Mouse (Mus musculus): Measurements from ENCODE around the gene Stk4. TPM values are rescaled to one million over a fixed set of nuclear protein-coding genes. Genes with fewer than 3 reads are reported as not detected.
"Not testable (repeated sequence)": the region's sequence is repeated elsewhere in the genome, so short reads cannot be mapped to it uniquely, and the experiment has no call there.

The Stk4 gene
- total RNA-seq (2021) = 10 to 100 TPM; 20.4 to 22.1 TPM

DNA sequence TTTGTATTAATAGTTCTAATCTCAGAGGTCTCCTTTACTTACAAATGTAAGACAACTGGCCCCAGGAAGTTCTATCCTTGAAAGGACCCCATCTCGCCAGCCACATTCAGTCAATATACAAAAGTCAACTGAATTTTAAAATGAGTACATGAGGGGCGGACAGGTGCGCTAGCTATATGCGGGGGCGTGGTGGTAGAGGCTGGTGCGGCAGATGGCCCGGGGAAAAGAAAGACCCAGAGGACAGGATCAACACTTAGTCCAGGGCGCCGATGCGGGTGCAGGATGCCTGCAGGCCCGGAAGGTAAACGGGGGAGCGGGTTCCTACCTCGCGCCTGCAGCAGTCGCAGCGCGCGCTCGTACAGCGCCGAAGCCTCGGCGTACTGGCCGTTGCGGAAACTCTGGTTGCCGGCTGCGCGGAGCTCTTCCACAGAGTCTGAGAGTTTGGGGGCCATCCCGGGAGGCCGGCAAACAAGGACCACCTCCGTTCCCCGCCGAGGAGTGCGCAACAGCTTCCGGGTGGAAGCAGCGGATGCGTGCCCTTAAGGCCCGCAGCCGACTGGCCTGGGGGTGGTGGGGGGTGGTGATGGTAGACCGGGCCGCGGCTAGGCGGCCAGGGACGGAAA is at the start of gene Stk4:
TSS of gene Stk4 (plus strand) at position 181 of the 623 bp plus-strand sequence.
- no peak for DNase-seq

DNA sequence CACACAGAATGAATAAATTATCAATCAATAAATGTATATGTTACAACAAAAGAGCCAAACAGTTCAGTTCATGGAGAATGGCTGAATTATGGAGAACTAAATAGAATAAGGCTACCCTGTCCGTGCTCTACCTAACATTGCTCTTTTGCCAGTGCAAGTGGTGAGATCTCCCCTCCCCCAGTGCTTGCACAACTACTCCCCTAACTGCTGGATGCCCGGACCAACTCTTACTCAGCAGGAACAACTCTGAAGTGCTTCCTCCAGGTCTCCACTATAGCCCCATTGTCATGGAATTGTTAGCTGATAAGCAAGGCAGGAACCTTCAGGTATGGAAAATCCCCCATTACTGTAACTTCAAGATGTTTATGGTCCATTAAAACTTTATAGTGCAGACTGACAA is 48.0 kb upstream of the Stk4 start:
- DNase-seq = no peak

DNA sequence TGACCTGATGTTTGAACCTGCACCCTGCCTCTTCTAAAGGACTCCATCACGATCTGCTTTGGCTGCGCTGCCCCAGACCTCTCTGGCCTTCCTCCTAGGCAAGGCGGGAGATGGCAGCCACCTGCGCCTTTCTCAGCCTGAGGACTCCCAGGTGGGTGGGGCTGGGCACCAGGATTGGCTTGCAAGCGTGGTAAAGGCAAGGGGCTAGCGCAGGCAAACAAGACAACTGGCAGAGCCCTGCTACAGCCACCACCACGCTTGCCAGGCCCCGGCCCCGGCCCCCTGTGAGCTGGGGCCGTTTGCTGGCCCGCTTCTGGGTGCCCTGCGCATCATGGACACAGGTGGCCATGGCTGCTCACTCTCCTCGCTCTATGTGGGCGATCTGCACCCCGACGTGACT is 45.0 kb upstream of the Stk4 start, which contains the start of gene Pabpc1l:
TSS of gene Pabpc1l (plus strand) at position 301 of the 400 bp plus-strand sequence.
- no peak for DNase-seq

- no peak for DNase-seq
Observed at GRCm38 (mm10) chr2:164031147-164031546, 39.0 kb upstream of the Stk4 start.

DNA sequence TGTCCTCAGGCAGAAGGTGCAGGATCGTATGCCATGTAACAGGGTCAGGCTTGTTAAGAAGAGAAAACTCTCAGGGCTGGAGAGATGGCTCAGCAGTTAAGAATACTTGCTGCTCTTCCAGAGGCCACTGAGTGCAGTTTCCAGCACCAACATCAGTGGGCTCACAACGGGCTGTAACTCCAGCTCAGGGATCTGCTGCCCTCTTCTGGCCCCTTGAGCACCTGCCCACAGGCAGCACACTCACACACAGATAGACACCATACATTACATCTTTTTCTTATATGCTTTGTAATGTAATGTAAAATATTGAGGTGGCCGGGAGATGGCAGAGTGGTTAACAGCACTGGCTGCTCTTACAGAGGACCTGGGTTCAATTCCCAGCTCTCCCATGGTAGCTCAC is 37.1 kb upstream of the Stk4 start:
- DNase-seq = no peak

DNA sequence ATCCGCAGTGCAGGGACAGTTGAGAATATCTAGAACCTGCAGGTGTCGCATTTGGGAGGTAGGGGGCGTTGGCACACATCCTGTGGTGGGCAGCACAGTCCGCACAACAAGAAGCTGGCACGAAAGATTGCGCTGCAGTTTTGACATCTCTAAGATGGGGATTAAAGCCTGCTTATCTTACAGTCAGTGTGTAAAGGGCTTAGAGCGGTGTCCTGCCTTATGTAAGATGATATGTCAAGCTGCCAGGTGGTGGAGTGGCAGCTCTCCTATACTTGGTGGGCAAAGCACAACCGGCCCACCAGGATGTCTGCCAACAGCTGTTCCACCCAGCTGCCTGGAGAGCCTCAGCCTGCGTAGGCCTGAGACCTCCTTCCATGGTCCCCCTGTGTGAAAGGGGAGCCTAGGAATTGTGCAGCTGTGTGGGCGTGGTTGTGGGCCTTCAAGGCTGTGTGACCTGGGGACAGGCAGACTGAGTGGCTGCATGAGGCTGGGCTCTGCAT is 33.6 kb upstream of the Stk4 start:
- no peak for DNase-seq

- DNase-seq = no peak
Observed at GRCm38 (mm10) chr2:164038407-164039028, 31.6 kb upstream of the Stk4 start.

DNA sequence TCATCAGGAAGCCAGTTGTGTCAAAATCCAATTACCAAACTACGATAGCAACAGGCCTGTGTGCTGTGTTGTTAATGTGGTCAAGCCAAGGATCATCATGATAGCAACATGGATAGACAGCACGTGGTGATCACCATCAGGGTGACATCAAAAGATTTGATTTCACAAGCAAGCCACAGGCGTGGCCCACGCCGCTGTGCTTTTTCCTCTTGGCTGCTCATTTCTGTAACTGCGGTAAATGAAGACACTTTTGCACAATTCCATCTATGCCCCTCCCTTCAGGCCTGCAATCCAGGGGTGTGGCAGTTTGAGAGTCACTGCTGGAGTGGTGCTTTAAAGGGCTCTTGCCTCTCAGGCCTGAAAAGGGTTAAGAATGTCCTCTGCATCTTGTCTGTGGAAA is 29.2 kb upstream of the Stk4 start:
- DNase-seq = no peak

- no peak for DNase-seq
Observed at GRCm38 (mm10) chr2:164041523-164041922, 28.6 kb upstream of the Stk4 start.

DNA sequence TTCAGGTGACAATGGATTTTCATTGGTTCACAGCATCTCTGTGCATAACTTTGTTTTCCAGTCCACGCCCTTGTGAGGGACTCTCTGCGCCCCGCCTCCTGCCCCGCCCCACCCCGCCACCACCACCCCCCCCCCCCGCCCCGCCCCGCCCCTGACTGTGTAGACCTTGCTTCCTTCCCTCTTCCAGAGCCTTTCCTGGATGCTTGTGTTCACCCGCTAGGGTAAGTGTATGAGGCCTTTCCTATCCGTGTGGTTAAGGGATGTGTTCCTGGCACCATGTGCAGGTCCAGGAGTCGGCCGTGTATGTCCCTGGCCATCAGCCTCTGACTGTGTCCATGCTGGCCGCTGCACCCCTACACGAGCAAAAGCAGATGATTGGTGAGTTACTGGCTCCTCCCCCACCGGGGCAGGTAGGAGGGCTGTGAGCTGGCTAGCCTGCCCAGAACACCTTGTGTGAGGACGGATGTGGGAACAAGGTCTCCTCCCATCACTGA is 22.9 kb upstream of the Stk4 start:
- DNase-seq = no peak

- peak; percentile 80 for DNase-seq
Observed at GRCm38 (mm10) chr2:164053767-164054166, 16.4 kb upstream of the Stk4 start.

DNA sequence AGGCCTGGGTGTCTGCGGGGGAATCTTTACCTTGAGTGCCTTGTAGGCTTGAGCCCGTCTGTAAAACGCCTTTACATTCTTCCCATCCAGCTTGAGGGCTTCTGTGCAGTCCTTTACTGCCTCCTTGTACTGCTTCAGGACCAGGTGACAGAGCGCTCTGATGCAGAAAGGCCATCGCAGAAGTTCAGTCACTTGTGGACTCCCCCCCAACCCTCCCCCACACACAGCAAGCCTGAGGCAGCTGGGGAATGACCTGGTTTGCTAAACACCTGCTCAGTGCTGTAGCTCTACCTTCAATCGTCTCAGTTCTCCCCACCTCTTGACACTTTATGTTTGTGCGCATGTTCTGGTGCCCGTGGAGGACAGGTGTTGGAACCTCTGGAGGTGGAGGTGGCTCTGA is 15.5 kb upstream of the Stk4 start:
- DNase-seq = no peak

GRCm38 (mm10) chr2:164059634-164060235 is 10.4 kb upstream of the Stk4 start:
- no peak for DNase-seq

- DNase-seq = peak; percentile 98
Observed at GRCm38 (mm10) chr2:164070765-164071436, 779 bp downstream of the Stk4 start, which contains the start of gene Tomm34. Gene Tomm34 (minus strand): TSS chr2:164071169.

DNA sequence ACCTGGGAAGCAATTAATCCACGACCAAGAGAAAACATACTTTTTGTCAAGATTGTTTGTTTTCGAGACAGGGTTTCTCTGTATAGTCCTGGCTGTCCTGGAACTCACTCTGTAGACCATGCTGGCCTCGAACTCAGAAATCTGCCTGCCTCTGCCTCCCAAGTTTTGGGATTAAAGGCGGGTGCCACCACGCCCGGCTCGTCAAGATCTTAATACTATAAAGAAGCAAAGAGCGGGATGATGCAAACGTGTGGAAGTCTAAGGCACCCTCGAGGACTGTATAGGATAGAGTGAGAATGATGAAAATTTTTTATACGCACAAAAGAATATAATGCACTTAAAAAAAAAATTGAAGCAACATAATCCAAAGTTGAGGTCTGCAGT is 1.3 kb downstream of the Stk4 start:
- DNase-seq = not testable (repeated sequence)

- no peak for DNase-seq
Observed at GRCm38 (mm10) chr2:164072109-164072508, 2.0 kb downstream of the Stk4 start.

DNA sequence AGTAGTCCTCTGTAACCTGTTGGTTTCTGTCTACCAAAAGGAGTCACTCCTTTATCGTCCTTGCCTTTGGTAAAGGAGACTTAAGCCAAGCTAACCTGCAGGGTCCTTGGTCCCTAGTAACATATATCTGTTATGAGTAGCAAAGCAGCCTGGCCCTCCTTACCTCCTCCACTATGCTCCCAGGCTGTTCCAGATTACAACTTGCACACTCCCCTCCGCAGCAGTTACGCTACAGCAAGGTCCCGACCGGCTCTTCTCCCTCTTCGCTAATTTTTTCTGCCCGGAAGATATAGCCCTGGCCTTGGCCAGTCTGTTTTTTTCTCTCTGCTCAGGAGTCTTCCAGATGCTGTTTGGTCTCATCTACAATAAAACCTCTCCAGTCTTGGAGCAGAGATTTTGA is 3.0 kb downstream of the Stk4 start:
- no peak for DNase-seq

DNA sequence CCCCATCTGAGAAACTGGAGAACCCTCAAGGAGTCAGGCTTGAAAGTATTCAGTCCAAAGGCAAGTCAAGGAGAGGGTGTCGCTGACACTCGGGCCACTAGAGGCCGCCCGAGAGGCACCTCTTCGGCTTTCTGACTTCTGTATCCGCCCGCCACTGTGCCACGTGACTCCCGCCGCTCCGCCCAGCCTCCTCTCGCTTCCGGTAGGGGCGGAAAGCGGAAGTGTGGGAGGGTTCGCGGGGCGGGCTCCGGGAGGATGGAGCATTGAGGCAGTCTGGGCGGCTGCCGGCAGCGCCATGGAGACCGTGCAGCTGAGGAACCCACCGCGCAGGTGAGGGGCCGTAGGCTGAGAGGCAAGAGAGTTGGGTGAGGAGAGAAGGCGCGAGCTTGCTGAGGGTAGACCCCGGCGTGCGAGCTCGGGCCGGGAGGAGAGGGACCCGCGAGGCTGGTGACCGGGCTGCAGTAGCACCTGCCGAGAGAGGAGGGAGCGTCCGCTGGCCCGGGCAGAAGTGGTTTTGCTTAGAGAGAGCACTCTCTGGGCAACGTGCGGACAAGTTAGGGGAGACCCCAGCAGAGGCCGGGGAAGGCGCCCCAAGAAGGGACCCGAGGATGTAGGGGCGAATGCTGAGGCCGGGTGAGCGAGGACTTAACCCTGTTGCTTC is 3.9 kb downstream of the Stk4 start:
- peak; percentile 99 for DNase-seq

GRCm38 (mm10) chr2:164075088-164075487 is 5.0 kb downstream of the Stk4 start:
- no peak for DNase-seq

- no peak for DNase-seq
Observed at GRCm38 (mm10) chr2:164076874-164077425, 6.8 kb downstream of the Stk4 start.

GRCm38 (mm10) chr2:164077875-164078274 is 7.8 kb downstream of the Stk4 start:
- no peak for DNase-seq

DNA sequence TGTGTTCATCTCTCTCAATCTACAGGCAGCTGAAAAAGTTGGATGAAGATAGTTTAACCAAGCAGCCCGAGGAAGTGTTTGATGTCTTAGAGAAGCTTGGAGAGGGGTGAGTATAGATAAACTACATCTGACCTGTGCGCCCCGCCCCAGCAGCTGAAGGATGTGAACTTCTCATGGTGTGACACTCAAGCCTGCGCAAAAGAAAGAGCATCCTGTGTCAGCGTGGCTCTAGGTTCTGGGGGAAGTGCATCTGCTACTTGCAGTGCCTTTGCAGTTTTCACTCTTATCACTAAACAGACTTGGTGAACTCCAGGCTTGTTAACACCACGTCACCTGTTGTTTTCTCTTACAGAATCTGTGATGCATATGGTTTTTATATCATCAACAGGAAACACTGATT is 9.4 kb downstream of the Stk4 start:
- DNase-seq = no peak

Measured in heart, postnatal 4 days (tissue).